Mouse (Mus musculus) erythroblast, embryonic 14.5 days (primary cell): ENCODE data around the gene F2rl1.

ENCODE experiments used
- GATA1 ChIP-seq: IDR thresholded peaks from 2 replicates; pipeline ENCODE4 v1.6.1; 2012; ENCODE audit warnings: low read length, inconsistent platforms, mixed read lengths
- TAL1 ChIP-seq: IDR thresholded peaks from 3 replicates; pipeline ENCODE4 v1.6.1; 2012; ENCODE audit warnings: low read length, inconsistent platforms, mixed read lengths

DNA sequence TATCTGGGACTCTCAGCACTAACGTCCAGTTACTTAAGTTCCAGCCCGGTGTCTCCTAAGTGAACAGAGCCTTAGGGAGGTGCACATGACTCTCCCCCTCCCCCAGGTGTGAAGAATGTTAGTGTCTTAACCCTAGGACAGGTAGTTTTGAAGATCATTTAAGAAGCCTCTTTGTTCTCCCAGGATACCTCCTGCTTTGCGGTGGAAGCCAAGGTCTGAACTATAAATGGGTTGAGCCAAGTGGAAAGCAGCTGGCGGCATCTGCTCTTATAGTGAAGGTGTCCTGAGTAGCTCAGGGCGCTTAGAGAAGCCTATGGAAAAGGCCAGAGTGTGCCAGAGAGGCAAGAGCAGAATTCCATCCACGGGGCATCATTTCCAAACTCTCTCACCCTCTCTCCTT lies 10.0 kb upstream of the F2rl1 start:
- no peak for TF ChIP-seq TAL1
- no peak for TF ChIP-seq GATA1
